Mouse (Mus musculus) erythroblast, embryonic 14.5 days (primary cell): ENCODE data around the gene Irs1. TPM values are rescaled to one million over a fixed set of nuclear protein-coding genes. Genes with fewer than 3 reads are reported as not detected.

Experiments
- H3K27me3 ChIP-seq: 2 replicates; pipeline ENCODE4 v1.6.1; 2012; ENCODE audit warnings: inconsistent platforms; ENCODE audit not compliant: control insufficient read depth
- H3K36me3 ChIP-seq: 2 replicates; pipeline ENCODE4 v1.6.1; 2012; ENCODE audit warnings: mild to moderate bottlenecking, inconsistent platforms; ENCODE audit not compliant: control insufficient read depth
- H3K4me1 ChIP-seq: 2 replicates; pipeline ENCODE4 v1.6.1; 2012; ENCODE audit warnings: inconsistent platforms; ENCODE audit not compliant: control insufficient read depth
- H3K4me3 ChIP-seq: replicated peaks from 2 replicates; pipeline ENCODE3; 2012; ENCODE audit warnings: moderate library complexity, mild to moderate bottlenecking, inconsistent platforms
- H3K9me3 ChIP-seq: 2 replicates; pipeline ENCODE4 v1.6.1; 2012; ENCODE audit warnings: low read length, inconsistent platforms, mixed read lengths; ENCODE audit not compliant: control insufficient read depth
- GATA1 ChIP-seq: IDR thresholded peaks from 2 replicates; pipeline ENCODE4 v1.6.1; 2012; ENCODE audit warnings: low read length, inconsistent platforms, mixed read lengths
- TAL1 ChIP-seq: IDR thresholded peaks from 3 replicates; pipeline ENCODE4 v1.6.1; 2012; ENCODE audit warnings: low read length, inconsistent platforms, mixed read lengths
- polyA plus RNA-seq: library from polyadenylated mRNA; stranded (reverse); fragments of >175 nt; gene quantifications from 2 replicates; pipeline ENCODE4 v1.2.3, GENCODE M21; 2012

Gene Irs1
- 0.01 TPM in 1 of 2 replicates, not detected in the other for polyA plus RNA-seq

- Histone ChIP-seq H3K36me3 (peaks cover 8% of the 10 kb centered on the region; the same call in 1 of the 2 replicates), H3K27me3 (peaks cover 94% of the 10 kb centered on the region), H3K4me3 (peak within 1 kb of the TSS; percentile 58), H3K9me3 (peaks cover 6% of the 10 kb centered on the region), H3K4me1 (no peaks in the 10 kb centered on the region; the same call in 1 of the 2 replicates)
- TF ChIP-seq TAL1 (no peak), GATA1 (no peak)
These were observed at the start of gene Irs1 for GRCm38 (mm10) chr1:82291151-82291797. Irs1 (minus strand) TSS chr1:82291416.

GRCm38 (mm10) chr1:82334506-82334905, 43.3 kb upstream of the Irs1 start:
- H3K36me3 ChIP-seq, result peaks cover 7% of the 10 kb centered on the region
- TF ChIP-seq TAL1 (no peak), GATA1 (no peak)
- no peaks in the 10 kb centered on the region for H3K9me3 ChIP-seq
- peaks cover 6% of the 10 kb centered on the region for H3K4me1 ChIP-seq
- no peak overlapping the region for H3K4me3 ChIP-seq
- no peaks in the 10 kb centered on the region for H3K27me3 ChIP-seq

GRCm38 (mm10) chr1:82329954-82330247, 38.7 kb upstream of the Irs1 start:
- Histone ChIP-seq H3K36me3 (peaks cover 7% of the 10 kb centered on the region), H3K27me3 (no peaks in the 10 kb centered on the region), H3K4me3 (no peak overlapping the region), H3K4me1 (peaks cover 11% of the 10 kb centered on the region), H3K9me3 (no peaks in the 10 kb centered on the region)
- TF ChIP-seq GATA1 (no peak), TAL1 (no peak)

GRCm38 (mm10) chr1:82329237-82329953, 38.2 kb upstream of the Irs1 start:
- Histone ChIP-seq H3K4me1 (peaks cover 11% of the 10 kb centered on the region), H3K27me3 (no peaks in the 10 kb centered on the region), H3K4me3 (no peak overlapping the region), H3K36me3 (peaks cover 7% of the 10 kb centered on the region), H3K9me3 (no peaks in the 10 kb centered on the region)
- TF ChIP-seq GATA1, result no peak
- TF ChIP-seq TAL1, result no peak

GRCm38 (mm10) chr1:82328033-82328775, 37.0 kb upstream of the Irs1 start:
- Histone ChIP-seq H3K4me1 (peaks cover 11% of the 10 kb centered on the region), H3K36me3 (peaks cover 4% of the 10 kb centered on the region), H3K9me3 (no peaks in the 10 kb centered on the region), H3K4me3 (no peak overlapping the region), H3K27me3 (no peaks in the 10 kb centered on the region)
- TF ChIP-seq GATA1 (no peak), TAL1 (no peak)

- Histone ChIP-seq H3K36me3 (peaks cover 3% of the 10 kb centered on the region), H3K4me3 (no peak overlapping the region), H3K27me3 (no peaks in the 10 kb centered on the region), H3K4me1 (peaks cover 13% of the 10 kb centered on the region), H3K9me3 (no peaks in the 10 kb centered on the region)
- TF ChIP-seq GATA1 (no peak), TAL1 (no peak)
These were observed 34.9 kb upstream of the Irs1 start for GRCm38 (mm10) chr1:82326120-82326519.

- no peak overlapping the region for H3K4me3 ChIP-seq
- no peak for TF ChIP-seq GATA1
- peaks cover 20% of the 10 kb centered on the region for H3K4me1 ChIP-seq
- no peaks in the 10 kb centered on the region for H3K9me3 ChIP-seq
- peaks cover 9% of the 10 kb centered on the region for H3K36me3 ChIP-seq
- H3K27me3 ChIP-seq, result no peaks in the 10 kb centered on the region
These were observed 33.0 kb upstream of the Irs1 start for GRCm38 (mm10) chr1:82324131-82324785.

- Histone ChIP-seq H3K9me3 (no peaks in the 10 kb centered on the region), H3K27me3 (no peaks in the 10 kb centered on the region), H3K36me3 (peaks cover 9% of the 10 kb centered on the region), H3K4me1 (peaks cover 27% of the 10 kb centered on the region), H3K4me3 (no peak overlapping the region)
- TF ChIP-seq TAL1 (no peak), GATA1 (no peak)
These were observed 30.2 kb upstream of the Irs1 start for GRCm38 (mm10) chr1:82321441-82321840.

- peaks cover 9% of the 10 kb centered on the region for H3K36me3 ChIP-seq
- no peaks in the 10 kb centered on the region for H3K27me3 ChIP-seq
- TF ChIP-seq GATA1 (no peak), TAL1 (no peak)
- peaks cover 31% of the 10 kb centered on the region for H3K4me1 ChIP-seq
- no peak overlapping the region for H3K4me3 ChIP-seq
- no peaks in the 10 kb centered on the region for H3K9me3 ChIP-seq
These were observed 29.6 kb upstream of the Irs1 start for GRCm38 (mm10) chr1:82320864-82321263.
